Mouse (Mus musculus): Measurements from ENCODE around the gene Avp. TPM values are rescaled to one million over a fixed set of nuclear protein-coding genes. Genes with fewer than 3 reads are reported as not detected.

Avp gene
- polyA plus RNA-seq, 1 experiment, result not detected

DNA sequence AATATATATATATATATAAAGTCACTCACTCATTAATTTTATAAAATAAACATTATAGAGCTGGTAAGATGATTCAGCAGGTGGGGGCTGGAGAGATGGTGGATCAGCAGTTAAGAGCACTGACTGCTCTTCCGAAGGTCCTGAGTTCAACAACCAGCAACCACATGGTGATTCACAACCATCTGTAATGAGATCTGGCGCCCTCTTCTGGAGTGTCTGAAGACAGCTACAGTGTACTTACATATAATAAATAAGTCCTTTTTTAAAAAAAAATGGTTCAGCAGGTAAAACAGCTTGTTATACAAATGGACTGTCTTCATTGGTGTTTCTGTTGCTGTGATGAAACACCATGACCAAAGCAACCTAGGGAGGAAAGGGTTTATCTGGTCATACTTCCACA lies 24.3 kb downstream of the Avp start:
- H3K4me1 ChIP-seq (ENCODE audit: control insufficient read depth, insufficient read depth, low read length), result peaks cover 5% of the 10 kb centered on the region
- no peak for TF ChIP-seq POLR2A (IDR thresholded peaks at IDR 0.05; ENCODE audit: control insufficient read depth, low read depth, low read length)
- TF ChIP-seq CTCF (IDR thresholded peaks at IDR 0.05; ENCODE audit: control insufficient read depth, insufficient read depth, insufficient replicate concordance, low read depth, low read length), result no peak
- H3K27me3 ChIP-seq (ENCODE audit: control insufficient read depth, insufficient read depth, low read length), result no peaks in the 10 kb centered on the region
- H3K4me3 ChIP-seq (ENCODE audit: control insufficient read depth, low read depth, low read length), result no peak overlapping the region
- H3K36me3 ChIP-seq (ENCODE audit: control insufficient read depth, insufficient read depth, low read length), result no peaks in the 10 kb centered on the region
- H3K27ac ChIP-seq (ENCODE audit: control insufficient read depth, insufficient read depth, low read depth, low read length), result no peak overlapping the region

- no peak overlapping the region for H3K27ac ChIP-seq (ENCODE audit: control insufficient read depth, insufficient read depth, low read depth, low read length)
- TF ChIP-seq CTCF (IDR thresholded peaks at IDR 0.05; ENCODE audit: control insufficient read depth, insufficient read depth, insufficient replicate concordance, low read depth, low read length) (no peak), POLR2A (IDR thresholded peaks at IDR 0.05; ENCODE audit: control insufficient read depth, low read depth, low read length) (no peak)
- H3K4me3 ChIP-seq (ENCODE audit: control insufficient read depth, low read depth, low read length), result no peak overlapping the region
- H3K36me3 ChIP-seq (ENCODE audit: control insufficient read depth, insufficient read depth, low read length), result no peaks in the 10 kb centered on the region
- H3K27me3 ChIP-seq (ENCODE audit: control insufficient read depth, insufficient read depth, low read length), result no peaks in the 10 kb centered on the region
- no peaks in the 10 kb centered on the region for H3K4me1 ChIP-seq (ENCODE audit: control insufficient read depth, insufficient read depth, low read length)
Observed at GRCm38 (mm10) chr2:130557462-130557861, 24.9 kb downstream of the Avp start.

- TF ChIP-seq POLR2A (IDR thresholded peaks at IDR 0.05; ENCODE audit: control insufficient read depth, low read depth, low read length) (no peak), CTCF (IDR thresholded peaks at IDR 0.05; ENCODE audit: control insufficient read depth, insufficient read depth, insufficient replicate concordance, low read depth, low read length) (no peak)
- no peaks in the 10 kb centered on the region for H3K27me3 ChIP-seq (ENCODE audit: control insufficient read depth, insufficient read depth, low read length)
- no peaks in the 10 kb centered on the region for H3K36me3 ChIP-seq (ENCODE audit: control insufficient read depth, insufficient read depth, low read length)
- H3K27ac ChIP-seq (ENCODE audit: control insufficient read depth, insufficient read depth, low read depth, low read length), result no peak overlapping the region
- H3K4me1 ChIP-seq (ENCODE audit: control insufficient read depth, insufficient read depth, low read length), result no peaks in the 10 kb centered on the region
- H3K4me3 ChIP-seq (ENCODE audit: control insufficient read depth, low read depth, low read length), result no peak overlapping the region
Observed at GRCm38 (mm10) chr2:130556292-130556691, 26.1 kb downstream of the Avp start.

GRCm38 (mm10) chr2:130554841-130555240 lies 27.5 kb downstream of the Avp start:
- Histone ChIP-seq H3K4me3 (ENCODE audit: control insufficient read depth, low read depth, low read length) (no peak overlapping the region), H3K27me3 (ENCODE audit: control insufficient read depth, insufficient read depth, low read length) (no peaks in the 10 kb centered on the region), H3K27ac (ENCODE audit: control insufficient read depth, insufficient read depth, low read depth, low read length) (no peak overlapping the region), H3K4me1 (ENCODE audit: control insufficient read depth, insufficient read depth, low read length) (no peaks in the 10 kb centered on the region), H3K36me3 (ENCODE audit: control insufficient read depth, insufficient read depth, low read length) (no peaks in the 10 kb centered on the region)
- TF ChIP-seq CTCF (IDR thresholded peaks at IDR 0.05; ENCODE audit: control insufficient read depth, insufficient read depth, insufficient replicate concordance, low read depth, low read length), result no peak
- TF ChIP-seq POLR2A (IDR thresholded peaks at IDR 0.05; ENCODE audit: control insufficient read depth, low read depth, low read length), result no peak

GRCm38 (mm10) chr2:130546957-130547356 lies 35.4 kb downstream of the Avp start:
- H3K36me3 ChIP-seq (ENCODE audit: control insufficient read depth, insufficient read depth, low read length), result no peaks in the 10 kb centered on the region; the same call in 1 of the 2 replicates
- no peaks in the 10 kb centered on the region for H3K27me3 ChIP-seq (ENCODE audit: control insufficient read depth, insufficient read depth, low read length)
- no peaks in the 10 kb centered on the region for H3K4me1 ChIP-seq (ENCODE audit: control insufficient read depth, insufficient read depth, low read length)
- no peak overlapping the region for H3K4me3 ChIP-seq (ENCODE audit: control insufficient read depth, low read depth, low read length)
- no peak overlapping the region for H3K27ac ChIP-seq (ENCODE audit: control insufficient read depth, insufficient read depth, low read depth, low read length)
- TF ChIP-seq CTCF (IDR thresholded peaks at IDR 0.05; ENCODE audit: control insufficient read depth, insufficient read depth, insufficient replicate concordance, low read depth, low read length) (no peak), POLR2A (IDR thresholded peaks at IDR 0.05; ENCODE audit: control insufficient read depth, low read depth, low read length) (no peak)

DNA sequence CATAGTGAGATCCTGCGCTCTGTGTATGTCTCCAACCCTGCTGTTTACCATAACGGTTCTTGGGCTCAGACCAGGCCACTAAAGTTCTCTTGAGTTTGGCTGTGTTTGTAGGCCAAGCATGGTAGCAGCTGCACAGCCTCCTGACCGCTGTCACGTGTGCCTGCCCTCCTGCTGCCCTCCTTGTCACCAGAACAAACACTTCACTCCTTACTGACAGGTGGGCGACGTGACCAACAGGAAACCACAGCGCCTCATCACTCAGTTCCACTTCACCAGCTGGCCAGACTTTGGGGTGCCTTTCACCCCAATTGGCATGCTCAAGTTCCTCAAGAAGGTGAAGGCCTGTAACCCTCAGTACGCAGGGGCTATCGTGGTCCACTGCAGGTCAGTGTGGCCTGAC lies 42.1 kb downstream of the Avp start:
- no peak overlapping the region for H3K27ac ChIP-seq (ENCODE audit: control insufficient read depth, insufficient read depth, low read depth, low read length)
- no peaks in the 10 kb centered on the region for H3K27me3 ChIP-seq (ENCODE audit: control insufficient read depth, insufficient read depth, low read length)
- no peak for TF ChIP-seq CTCF (IDR thresholded peaks at IDR 0.05; ENCODE audit: control insufficient read depth, insufficient read depth, insufficient replicate concordance, low read depth, low read length)
- no peak for TF ChIP-seq POLR2A (IDR thresholded peaks at IDR 0.05; ENCODE audit: control insufficient read depth, low read depth, low read length)
- H3K4me1 ChIP-seq (ENCODE audit: control insufficient read depth, insufficient read depth, low read length), result no peaks in the 10 kb centered on the region
- no peaks in the 10 kb centered on the region; the same call in 1 of the 2 replicates for H3K36me3 ChIP-seq (ENCODE audit: control insufficient read depth, insufficient read depth, low read length)
- no peak overlapping the region for H3K4me3 ChIP-seq (ENCODE audit: control insufficient read depth, low read depth, low read length)

DNA sequence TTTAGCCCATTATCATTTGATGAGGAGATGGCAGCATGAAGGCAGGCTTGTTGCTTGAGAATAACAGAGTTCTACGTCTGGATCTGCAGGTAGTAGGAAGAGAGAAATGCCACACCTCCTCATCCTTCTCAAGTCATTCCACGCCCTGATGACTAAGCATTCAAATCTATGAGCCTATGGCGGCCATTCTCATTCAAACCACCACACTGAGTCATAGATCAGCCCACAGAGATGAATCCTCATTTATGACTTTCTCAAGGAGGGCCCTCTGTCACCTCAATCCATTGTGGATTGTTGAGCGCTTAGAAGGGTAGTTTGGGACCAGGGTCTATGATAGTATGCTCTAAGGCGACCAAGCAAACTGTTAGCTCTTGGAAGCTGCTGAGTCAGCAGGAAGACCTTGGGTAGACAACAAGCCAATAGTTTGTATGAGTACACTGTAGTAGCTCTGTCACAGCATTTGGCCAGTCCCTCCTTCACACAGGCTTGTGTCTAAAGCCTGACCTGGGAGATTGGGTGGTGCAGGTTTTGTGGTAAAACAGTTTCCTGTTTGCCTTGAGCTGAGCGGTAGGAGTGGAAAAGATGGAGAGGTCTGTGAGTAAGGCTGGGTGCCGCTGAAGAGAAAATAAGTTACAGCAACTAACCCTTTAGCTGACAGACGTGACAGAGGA lies 43.3 kb downstream of the Avp start:
- H3K27ac ChIP-seq (ENCODE audit: control insufficient read depth, insufficient read depth, low read depth, low read length), result no peak overlapping the region
- no peaks in the 10 kb centered on the region for H3K27me3 ChIP-seq (ENCODE audit: control insufficient read depth, insufficient read depth, low read length)
- H3K4me3 ChIP-seq (ENCODE audit: control insufficient read depth, low read depth, low read length), result no peak overlapping the region
- H3K4me1 ChIP-seq (ENCODE audit: control insufficient read depth, insufficient read depth, low read length), result no peaks in the 10 kb centered on the region
- TF ChIP-seq POLR2A (IDR thresholded peaks at IDR 0.05; ENCODE audit: control insufficient read depth, low read depth, low read length) (no peak), CTCF (IDR thresholded peaks at IDR 0.05; ENCODE audit: control insufficient read depth, insufficient read depth, insufficient replicate concordance, low read depth, low read length) (no peak)
- no peaks in the 10 kb centered on the region; the same call in 1 of the 2 replicates for H3K36me3 ChIP-seq (ENCODE audit: control insufficient read depth, insufficient read depth, low read length)
